Mouse (Mus musculus) neural tube, embryonic 14.5 days (tissue): ENCODE measurements around the gene Ptprr. TPM values are rescaled to one million over a fixed set of nuclear protein-coding genes. Genes with fewer than 3 reads are reported as not detected.

ENCODE experiments used
- ATAC-seq: fragments of 200-750 bp; cut with Nextera tagmentation; 2 replicates; pipeline ENCODE4 v1.8.0; 2017; ENCODE audit warnings: low read depth, mild to moderate bottlenecking, moderate TSS enrichment, moderate library complexity
- H3K27ac ChIP-seq: fragments of 300-500 bp; sonication (generic); 2 replicates; pipeline ENCODE4 v1.5.1; 2014; ENCODE audit warnings: low read depth, mild to moderate bottlenecking, control low read depth, low read length, moderate library complexity, mixed read lengths
- H3K27me3 ChIP-seq: fragments of 300-500 bp; sonication (generic); 2 replicates; pipeline ENCODE4 v1.6.1; 2014; ENCODE audit warnings: low read length; ENCODE audit not compliant: control insufficient read depth, insufficient read depth
- H3K36me3 ChIP-seq: fragments of 300-500 bp; sonication (generic); 2 replicates; pipeline ENCODE4 v1.6.1; 2014; ENCODE audit warnings: low read length, mixed read lengths; ENCODE audit not compliant: control insufficient read depth, insufficient read depth
- H3K4me1 ChIP-seq: fragments of 300-500 bp; sonication (generic); 2 replicates; pipeline ENCODE4 v1.6.1; 2014; ENCODE audit warnings: low read length; ENCODE audit not compliant: control insufficient read depth, insufficient read depth
- H3K4me2 ChIP-seq: fragments of 300-500 bp; sonication (generic); 2 replicates; pipeline ENCODE4 v1.6.1; 2014; ENCODE audit warnings: mild to moderate bottlenecking, low read depth, low read length, control low read depth
- H3K4me3 ChIP-seq: fragments of 300-500 bp; sonication (generic); 2 replicates; pipeline ENCODE4 v1.5.1; 2014; ENCODE audit warnings: low read depth, low read length, control low read depth, mixed read lengths
- H3K9ac ChIP-seq: fragments of 300-500 bp; sonication (generic); replicated peaks from 2 replicates; pipeline ENCODE4 v1.6.1; 2014; ENCODE audit warnings: low read depth, mild to moderate bottlenecking, control low read depth, low read length, mixed read lengths
- H3K9me3 ChIP-seq: fragments of 300-500 bp; sonication (generic); 2 replicates; pipeline ENCODE4 v1.6.1; 2016; ENCODE audit warnings: low read length; ENCODE audit not compliant: control insufficient read depth
- WGBS: fragments of 180-500 bp; shearing (Covaris S2); extraction: QIAGEN DNeasy Blood & Tissue Kit; methylation state at CpG from one replicate; pipeline ENCODE4 v1.1.7; 2014; 5-methylcytosine and 5-hydroxymethylcytosine counted together
- polyA plus RNA-seq: library from polyadenylated mRNA; unstranded; fragments of >200 nt; fragmentation: Nextera tagmentation; extraction: Ambion mirVana; gene quantifications from 2 replicates; pipeline ENCODE4 v1.2.1, GENCODE M21; 2014

The Ptprr gene
- polyA plus RNA-seq, 1 experiment from 2014 or later = 30.4 TPM

- no peak for ATAC-seq
- no peaks in the 10 kb centered on the region for H3K27me3 ChIP-seq
- no peak overlapping the region for H3K4me3 ChIP-seq
- H3K9me3 ChIP-seq = no peaks in the 10 kb centered on the region
- no peaks in the 10 kb centered on the region for H3K4me1 ChIP-seq
- no peak overlapping the region for H3K27ac ChIP-seq
- no peaks in the 10 kb centered on the region for H3K36me3 ChIP-seq
- H3K9ac ChIP-seq = no peak overlapping the region
- 87% methylated on average over 4 of the region's 4 CpGs for WGBS
- H3K4me2 ChIP-seq = no peak overlapping the region
Measured at GRCm38 (mm10) chr10:116131223-116131622, 113.2 kb downstream of the Ptprr start.

DNA sequence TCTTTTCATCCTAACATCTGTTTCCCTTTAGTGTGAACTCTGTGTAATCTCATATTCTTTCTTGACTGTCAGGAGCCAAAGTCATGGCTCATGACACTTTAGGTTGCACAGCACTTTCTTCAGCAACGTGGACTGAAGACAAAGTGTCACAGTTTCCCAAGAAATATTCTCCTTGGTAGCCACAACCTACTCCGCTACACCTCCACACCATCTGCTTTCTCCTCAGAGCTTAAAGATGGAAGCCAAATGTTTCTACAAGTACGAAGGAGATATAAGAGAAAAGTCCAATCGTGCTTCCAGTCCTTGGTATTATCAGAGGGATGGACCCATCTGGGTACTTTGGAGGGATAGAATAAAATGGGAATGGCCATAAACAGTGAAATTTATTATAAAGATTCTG, 114.2 kb downstream of the Ptprr start:
- WGBS = 80% methylated on average over 4 of the region's 4 CpGs
- no peaks in the 10 kb centered on the region for H3K27me3 ChIP-seq
- H3K4me3 ChIP-seq = no peak overlapping the region
- no peak for ATAC-seq
- H3K36me3 ChIP-seq = no peaks in the 10 kb centered on the region
- no peak overlapping the region for H3K4me2 ChIP-seq
- H3K9me3 ChIP-seq = no peaks in the 10 kb centered on the region
- no peak overlapping the region for H3K9ac ChIP-seq
- no peaks in the 10 kb centered on the region for H3K4me1 ChIP-seq
- no peak overlapping the region for H3K27ac ChIP-seq

DNA sequence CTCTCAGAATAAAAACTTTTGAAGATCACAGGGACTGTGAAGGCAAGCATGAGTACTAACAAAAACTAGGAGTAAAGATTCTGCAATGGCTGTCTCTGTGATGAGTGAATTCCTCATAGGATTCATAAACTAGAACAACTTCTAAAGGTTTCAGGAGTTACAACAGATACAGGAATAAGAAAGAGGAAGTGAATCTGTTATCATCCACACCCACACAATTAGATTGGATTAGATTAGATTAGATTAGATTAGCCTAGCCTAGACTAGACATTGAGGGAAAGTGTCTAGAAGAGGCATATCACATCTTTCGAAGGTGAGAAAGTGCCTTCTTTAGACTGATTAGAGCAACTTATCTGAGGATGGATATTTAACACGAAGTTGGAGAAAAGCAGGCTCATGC, 117.2 kb downstream of the Ptprr start:
- Histone ChIP-seq H3K4me2 (no peak overlapping the region), H3K9ac (no peak overlapping the region), H3K27ac (no peak overlapping the region), H3K4me1 (no peaks in the 10 kb centered on the region), H3K9me3 (no peaks in the 10 kb centered on the region), H3K27me3 (no peaks in the 10 kb centered on the region), H3K36me3 (no peaks in the 10 kb centered on the region), H3K4me3 (no peak overlapping the region)
- no peak for ATAC-seq
- WGBS = 87% methylated on average over 2 of the region's 2 CpGs

DNA sequence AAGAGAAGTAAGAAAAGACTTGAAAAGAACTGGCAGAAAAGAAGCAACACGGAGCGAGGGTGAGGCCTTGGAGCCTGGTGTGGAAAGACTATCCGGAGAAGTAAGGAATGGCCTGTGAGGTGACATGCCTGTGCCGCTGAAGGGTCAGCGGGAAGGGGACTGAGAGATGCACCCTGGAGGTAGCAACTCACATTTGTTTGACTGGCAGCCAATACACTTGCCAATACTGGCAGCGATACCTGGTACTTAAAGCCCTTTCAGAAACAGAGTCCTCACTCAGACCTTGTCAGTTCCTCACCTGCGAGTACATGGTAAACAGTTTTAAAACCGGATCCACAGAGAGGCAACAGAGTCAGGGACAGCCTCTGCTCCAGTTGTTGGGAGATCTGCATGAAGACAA, 122.2 kb downstream of the Ptprr start:
- H3K4me1 ChIP-seq = no peaks in the 10 kb centered on the region
- no peak overlapping the region for H3K4me2 ChIP-seq
- no peak overlapping the region for H3K9ac ChIP-seq
- H3K4me3 ChIP-seq = no peak overlapping the region
- ATAC-seq = no peak
- no peaks in the 10 kb centered on the region for H3K9me3 ChIP-seq
- H3K27me3 ChIP-seq = no peaks in the 10 kb centered on the region
- 95% methylated on average over 8 of the region's 8 CpGs for WGBS
- H3K27ac ChIP-seq = no peak overlapping the region
- no peaks in the 10 kb centered on the region for H3K36me3 ChIP-seq

DNA sequence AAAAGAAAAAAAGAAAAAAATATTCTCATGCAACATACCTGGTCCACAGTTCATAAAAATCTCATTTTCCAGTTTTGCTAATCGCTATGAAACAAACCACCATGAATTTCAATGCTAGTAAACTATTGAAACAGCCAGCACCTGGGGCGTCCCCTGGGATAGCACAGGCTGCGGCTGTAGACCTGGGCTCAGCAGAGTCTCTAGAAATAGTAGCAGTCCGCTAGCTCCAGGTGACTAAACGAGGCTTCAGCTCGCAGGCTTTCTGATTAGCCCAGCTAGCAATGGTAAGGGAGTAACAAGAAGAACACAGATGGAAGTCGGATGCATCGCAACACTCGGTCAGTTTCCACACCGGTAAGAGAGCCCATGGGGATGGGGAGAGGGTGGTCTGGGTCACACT, 125.7 kb downstream of the Ptprr start:
- no peak for ATAC-seq

GRCm38 (mm10) chr10:116146091-116146490, 128.1 kb downstream of the Ptprr start:
- Histone ChIP-seq H3K27me3 (no peaks in the 10 kb centered on the region), H3K4me1 (no peaks in the 10 kb centered on the region), H3K4me3 (no peak overlapping the region), H3K9ac (no peak overlapping the region), H3K4me2 (no peak overlapping the region), H3K36me3 (no peaks in the 10 kb centered on the region), H3K27ac (no peak overlapping the region), H3K9me3 (no peaks in the 10 kb centered on the region)
- WGBS = 21% methylated on average over 9 of the region's 9 CpGs
- no peak for ATAC-seq

More for the DNA sequence above, 125.7 kb downstream of the Ptprr start:
- Histone ChIP-seq H3K4me1 (no peaks in the 10 kb centered on the region), H3K27ac (no peak overlapping the region), H3K4me2 (no peak overlapping the region), H3K4me3 (no peak overlapping the region), H3K9me3 (no peaks in the 10 kb centered on the region), H3K27me3 (no peaks in the 10 kb centered on the region), H3K36me3 (no peaks in the 10 kb centered on the region), H3K9ac (no peak overlapping the region)
- WGBS = 78% methylated on average over 10 of the region's 10 CpGs

- Histone ChIP-seq H3K9ac (no peak overlapping the region), H3K4me1 (no peaks in the 10 kb centered on the region), H3K27ac (no peak overlapping the region), H3K27me3 (no peaks in the 10 kb centered on the region), H3K36me3 (no peaks in the 10 kb centered on the region), H3K4me3 (no peak overlapping the region), H3K4me2 (no peak overlapping the region), H3K9me3 (no peaks in the 10 kb centered on the region)
- no peak for ATAC-seq
- WGBS = 81% methylated on average over 5 of the region's 5 CpGs
Measured at GRCm38 (mm10) chr10:116154707-116155106, 136.7 kb downstream of the Ptprr start.

DNA sequence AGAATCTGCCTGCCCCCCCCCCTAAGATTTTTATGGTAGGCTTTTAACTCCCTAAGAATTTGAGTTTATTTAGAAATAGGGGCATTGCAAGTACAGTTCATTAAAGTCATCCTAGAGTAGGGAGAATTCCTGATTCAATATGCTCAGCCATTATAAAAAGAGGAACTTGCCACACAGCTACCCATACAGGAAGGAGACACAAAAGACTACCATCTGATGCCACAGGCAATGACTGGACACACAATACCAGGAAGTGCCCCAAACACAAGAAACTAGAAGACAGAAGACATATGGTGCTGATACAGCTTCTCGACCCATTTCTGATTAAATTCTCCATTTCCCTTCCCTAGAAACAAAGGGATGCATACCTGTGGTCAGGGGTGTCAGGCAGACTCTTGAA, 138.7 kb downstream of the Ptprr start:
- ATAC-seq = no peak
- H3K9ac ChIP-seq = no peak overlapping the region
- no peak overlapping the region for H3K4me3 ChIP-seq
- H3K9me3 ChIP-seq = no peaks in the 10 kb centered on the region
- no peaks in the 10 kb centered on the region for H3K4me1 ChIP-seq
- WGBS = 60% methylated on average over 1 of the region's 1 CpGs
- H3K4me2 ChIP-seq = no peak overlapping the region
- H3K27me3 ChIP-seq = no peaks in the 10 kb centered on the region
- no peak overlapping the region for H3K27ac ChIP-seq
- no peaks in the 10 kb centered on the region for H3K36me3 ChIP-seq

- Histone ChIP-seq H3K9me3 (no peaks in the 10 kb centered on the region), H3K27me3 (no peaks in the 10 kb centered on the region), H3K27ac (no peak overlapping the region), H3K4me3 (no peak overlapping the region), H3K9ac (no peak overlapping the region), H3K4me1 (no peaks in the 10 kb centered on the region), H3K4me2 (no peak overlapping the region), H3K36me3 (no peaks in the 10 kb centered on the region)
- WGBS = 87% methylated on average over 11 of the region's 12 CpGs
- no peak for ATAC-seq
Measured at GRCm38 (mm10) chr10:116162338-116162737, 144.3 kb downstream of the Ptprr start.
